Mouse (Mus musculus) embryonic facial prominence, embryonic 14.5 days (tissue): ENCODE results near the gene Mapkbp1. TPM values are rescaled to one million over a fixed set of nuclear protein-coding genes. Genes with fewer than 3 reads are reported as not detected.

Experiments
- ATAC-seq: fragments of 200-750 bp; cut with Nextera tagmentation; 2 replicates; pipeline ENCODE4 v1.8.0; 2017; ENCODE audit warnings: low read depth, moderate number of reproducible peaks, moderate TSS enrichment
- DNase-seq: peaks from one replicate; pipeline ENCODE4 v3.0.0-alpha.2; 2015; ENCODE audit warnings: low spot score
- H3K27ac ChIP-seq: fragments of 300-500 bp; sonication (generic); replicated peaks from 2 replicates; pipeline ENCODE4 v1.5.1; 2014; ENCODE audit warnings: low read depth, mild to moderate bottlenecking, low read length, moderate library complexity
- H3K27me3 ChIP-seq: fragments of 300-500 bp; sonication (generic); replicated peaks from 2 replicates; pipeline ENCODE4 v1.6.1; 2014; ENCODE audit warnings: low read length; ENCODE audit not compliant: control insufficient read depth, insufficient read depth
- H3K36me3 ChIP-seq: fragments of 300-500 bp; sonication (generic); 2 replicates; pipeline ENCODE4 v1.6.1; 2014; ENCODE audit warnings: low read length, mixed read lengths; ENCODE audit not compliant: control insufficient read depth, insufficient read depth
- H3K4me1 ChIP-seq: fragments of 300-500 bp; sonication (generic); 2 replicates; pipeline ENCODE4 v1.6.1; 2014; ENCODE audit warnings: antibody characterized with exemption, low read length; ENCODE audit not compliant: control insufficient read depth, insufficient read depth
- H3K4me2 ChIP-seq: fragments of 300-500 bp; sonication (generic); 2 replicates; pipeline ENCODE4 v1.6.1; 2014; ENCODE audit warnings: low read depth, mild to moderate bottlenecking, low read length, moderate library complexity, mixed read lengths
- H3K4me3 ChIP-seq: fragments of 300-500 bp; sonication (generic); 2 replicates; pipeline ENCODE4 v1.5.1; 2014; ENCODE audit warnings: low read depth, mild to moderate bottlenecking, low read length
- H3K9ac ChIP-seq: fragments of 300-500 bp; sonication (generic); 2 replicates; pipeline ENCODE4 v1.6.1; 2014; ENCODE audit warnings: low read depth, mild to moderate bottlenecking, low read length, moderate library complexity, mixed read lengths
- H3K9me3 ChIP-seq: fragments of 300-500 bp; sonication (generic); 2 replicates; pipeline ENCODE4 v1.6.1; 2016; ENCODE audit warnings: low read length; ENCODE audit not compliant: control insufficient read depth
- WGBS: fragments of 180-500 bp; shearing (Covaris S2); extraction: QIAGEN DNeasy Blood & Tissue Kit; methylation state at CpG from one replicate; pipeline ENCODE4 v1.1.7; 2014; 5-methylcytosine and 5-hydroxymethylcytosine counted together
- polyA plus RNA-seq: library from polyadenylated mRNA; unstranded; fragments of >200 nt; fragmentation: Nextera tagmentation; extraction: Ambion mirVana; gene quantifications from 2 replicates; pipeline ENCODE4 v1.2.1, GENCODE M21; 2014

Mapkbp1 gene
- polyA plus RNA-seq, 1 experiment from 2014 or later = 4.7 TPM

GRCm38 (mm10) chr2:120000882-120001584, 28.5 kb downstream of the Mapkbp1 start:
- ATAC-seq (no peak), DNase-seq (peak; percentile 5)
- H3K4me1 ChIP-seq = peaks cover 20% of the 10 kb centered on the region
- 55% methylated on average over 3 of the region's 3 CpGs for WGBS
- H3K9me3 ChIP-seq = no peaks in the 10 kb centered on the region
- no peak overlapping the region; the same call in 1 of the 2 replicates for H3K27ac ChIP-seq
- no peak overlapping the region for H3K4me2 ChIP-seq
- no peaks in the 10 kb centered on the region for H3K27me3 ChIP-seq
- H3K4me3 ChIP-seq = no peak overlapping the region
- H3K9ac ChIP-seq = no peak overlapping the region
- peaks cover 30% of the 10 kb centered on the region for H3K36me3 ChIP-seq

GRCm38 (mm10) chr2:120001956-120002355, 29.5 kb downstream of the Mapkbp1 start:
- H3K27ac ChIP-seq = no peak overlapping the region
- no peak for ATAC-seq
- no peak for DNase-seq
- peaks cover 11% of the 10 kb centered on the region for H3K4me1 ChIP-seq
- 72% methylated on average over 4 of the region's 4 CpGs for WGBS
- H3K9me3 ChIP-seq = no peaks in the 10 kb centered on the region
- no peak overlapping the region for H3K4me3 ChIP-seq
- H3K36me3 ChIP-seq = peaks cover 30% of the 10 kb centered on the region
- no peak overlapping the region for H3K4me2 ChIP-seq
- H3K27me3 ChIP-seq = no peaks in the 10 kb centered on the region
- no peak overlapping the region for H3K9ac ChIP-seq

DNA sequence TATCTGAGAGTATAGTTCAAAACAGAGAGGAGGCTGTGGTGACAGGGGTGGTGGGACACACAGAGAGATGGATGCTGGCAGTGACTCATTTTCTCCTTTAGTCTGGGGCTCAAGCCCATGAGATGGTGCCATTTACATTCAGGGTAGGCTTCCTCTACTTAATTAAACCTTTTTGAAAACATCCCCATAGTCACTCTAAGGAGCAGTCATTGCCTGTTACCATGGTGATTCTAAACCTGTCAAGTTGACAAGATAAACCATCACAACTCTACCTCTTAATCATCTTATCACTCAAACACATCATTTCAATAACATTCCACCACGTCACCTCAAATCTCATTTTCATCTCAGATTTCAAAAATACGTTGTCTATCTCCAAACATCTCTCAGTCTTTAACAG, 31.5 kb downstream of the Mapkbp1 start:
- H3K27ac ChIP-seq = no peak overlapping the region
- 76% methylated on average over 2 of the region's 2 CpGs for WGBS
- H3K36me3 ChIP-seq = peaks cover 23% of the 10 kb centered on the region
- DNase-seq (no peak), ATAC-seq (no peak)
- H3K9me3 ChIP-seq = no peaks in the 10 kb centered on the region
- no peaks in the 10 kb centered on the region for H3K27me3 ChIP-seq
- peaks cover 5% of the 10 kb centered on the region; the same call in 1 of the 2 replicates for H3K4me1 ChIP-seq
- H3K4me3 ChIP-seq = no peak overlapping the region
- no peak overlapping the region for H3K4me2 ChIP-seq
- no peak overlapping the region for H3K9ac ChIP-seq

GRCm38 (mm10) chr2:120006696-120007095, 34.2 kb downstream of the Mapkbp1 start:
- no peaks in the 10 kb centered on the region for H3K9me3 ChIP-seq
- no peak overlapping the region for H3K9ac ChIP-seq
- 95% methylated on average over 7 of the region's 7 CpGs for WGBS
- H3K4me1 ChIP-seq = no peaks in the 10 kb centered on the region
- H3K27me3 ChIP-seq = no peaks in the 10 kb centered on the region
- H3K27ac ChIP-seq = no peak overlapping the region
- ATAC-seq = no peak
- no peak overlapping the region for H3K4me2 ChIP-seq
- H3K4me3 ChIP-seq = no peak overlapping the region
- DNase-seq = no peak
- H3K36me3 ChIP-seq = 0 out of 2 replicates have a peak, but pooled peaks cover 15% of the 10 kb centered on the region

DNA sequence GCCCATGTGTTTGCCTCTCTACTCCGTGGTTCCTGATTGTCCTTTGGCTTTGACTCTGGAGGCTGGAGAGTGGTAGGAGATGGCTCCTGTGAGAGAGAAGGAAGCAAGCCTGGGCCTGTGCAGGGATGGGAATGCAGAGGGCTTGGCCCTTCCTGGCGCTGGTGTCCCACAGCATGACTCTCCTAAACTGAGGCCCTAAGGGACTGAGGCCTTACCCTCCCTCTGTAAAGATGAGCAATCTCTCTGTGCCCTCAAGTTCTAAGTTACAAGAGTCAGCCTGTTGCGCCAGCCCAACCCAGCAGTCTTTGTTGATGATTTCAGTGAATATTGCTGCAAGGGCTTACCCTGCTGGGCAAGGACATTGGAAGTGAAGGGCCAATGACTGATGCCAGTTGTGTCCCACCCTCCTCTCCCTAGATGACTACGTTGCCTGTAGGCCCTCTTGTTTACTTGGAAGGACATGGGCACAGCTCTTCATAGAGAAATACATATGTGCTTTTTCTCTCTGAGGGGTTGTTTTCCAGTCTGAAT, 35.2 kb downstream of the Mapkbp1 start:
- ATAC-seq (no peak), DNase-seq (no peak)
- peaks cover 16% of the 10 kb centered on the region; the same call in 1 of the 2 replicates for H3K36me3 ChIP-seq
- H3K9me3 ChIP-seq = no peaks in the 10 kb centered on the region
- H3K4me1 ChIP-seq = no peaks in the 10 kb centered on the region
- H3K27me3 ChIP-seq = no peaks in the 10 kb centered on the region
- H3K9ac ChIP-seq = no peak overlapping the region
- H3K4me2 ChIP-seq = no peak overlapping the region
- H3K27ac ChIP-seq = no peak overlapping the region
- WGBS = 67% methylated on average over 4 of the region's 4 CpGs
- H3K4me3 ChIP-seq = no peak overlapping the region

- Histone ChIP-seq H3K27ac (no peak overlapping the region), H3K4me3 (no peak overlapping the region), H3K4me1 (no peaks in the 10 kb centered on the region), H3K4me2 (no peak overlapping the region), H3K27me3 (no peaks in the 10 kb centered on the region), H3K9me3 (no peaks in the 10 kb centered on the region), H3K9ac (no peak overlapping the region), H3K36me3 (peaks cover 23% of the 10 kb centered on the region)
- ATAC-seq (no peak), DNase-seq (peak; percentile 21)
- 45% methylated on average over 4 of the region's 4 CpGs for WGBS
Observed at GRCm38 (mm10) chr2:120008672-120009071, 36.2 kb downstream of the Mapkbp1 start.

DNA sequence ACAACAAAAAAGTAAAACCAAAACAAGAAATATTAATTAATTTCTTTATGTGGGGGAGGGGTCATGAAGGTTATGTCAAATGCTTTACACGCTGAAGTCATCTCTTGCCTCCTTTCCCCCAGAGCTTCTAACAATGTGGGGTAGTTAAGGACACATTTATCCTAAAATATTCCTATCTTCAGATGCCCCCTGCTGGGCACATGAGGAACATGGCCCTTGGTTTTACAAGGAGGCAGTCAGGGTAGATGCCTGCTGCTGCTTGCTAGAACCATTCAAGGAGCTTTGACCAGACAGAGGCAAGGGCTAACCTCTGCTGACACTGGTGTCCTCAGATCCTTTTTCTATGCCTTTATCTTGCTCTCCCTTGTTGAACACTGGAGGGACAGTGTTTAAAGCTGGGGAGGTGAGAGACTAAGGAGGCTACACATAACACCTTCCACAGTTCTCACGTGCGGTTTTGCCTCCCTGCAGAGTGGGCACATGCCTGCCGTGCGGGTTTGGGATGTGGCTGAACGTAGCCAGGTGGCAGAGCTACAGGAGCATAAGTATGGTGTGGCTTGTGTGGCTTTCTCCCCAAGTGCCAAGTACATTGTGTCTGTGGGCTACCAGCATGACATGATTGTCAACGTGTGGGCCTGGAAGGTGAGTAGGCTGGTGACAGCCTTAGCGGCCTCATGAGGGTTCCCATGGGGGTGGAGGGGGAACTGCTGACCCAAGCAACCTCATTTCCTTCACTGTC, 39.1 kb downstream of the Mapkbp1 start:
- no peaks in the 10 kb centered on the region for H3K9me3 ChIP-seq
- 77% methylated on average over 8 of the region's 8 CpGs for WGBS
- DNase-seq = peak; percentile 83

DNA sequence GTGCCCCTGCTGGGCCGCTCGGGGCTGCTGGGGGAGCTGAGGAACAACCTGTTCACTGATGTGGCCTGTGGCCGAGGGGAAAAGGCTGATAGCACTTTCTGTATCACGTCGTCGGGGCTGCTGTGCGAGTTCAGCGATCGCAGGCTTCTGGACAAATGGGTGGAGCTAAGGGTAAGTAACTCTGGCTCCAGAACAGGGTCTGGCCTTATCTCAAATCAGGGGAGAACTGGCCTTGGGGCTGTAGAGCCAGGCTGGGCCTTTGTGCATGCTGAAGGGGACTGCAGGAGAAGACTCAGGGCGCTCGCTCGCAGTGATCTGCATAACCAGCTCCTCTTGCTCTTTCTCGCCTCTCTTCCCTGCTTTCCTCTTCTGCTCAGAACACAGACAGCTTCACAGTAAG, 40.4 kb downstream of the Mapkbp1 start:
- Histone ChIP-seq H3K4me1 (no peaks in the 10 kb centered on the region), H3K27me3 (no peaks in the 10 kb centered on the region), H3K36me3 (peaks cover 46% of the 10 kb centered on the region), H3K9ac (no peak overlapping the region), H3K4me3 (no peak overlapping the region), H3K4me2 (no peak overlapping the region), H3K9me3 (no peaks in the 10 kb centered on the region), H3K27ac (no peak overlapping the region)
- 82% methylated on average over 13 of the region's 13 CpGs for WGBS
- no peak for ATAC-seq
- no peak for DNase-seq

More for the DNA sequence above, 39.1 kb downstream of the Mapkbp1 start:
- no peaks in the 10 kb centered on the region for H3K27me3 ChIP-seq
- peaks cover 33% of the 10 kb centered on the region for H3K36me3 ChIP-seq
- 0 out of 2 replicates have a peak, but pooled peaks have one; percentile 22 for ATAC-seq
- H3K4me2 ChIP-seq = no peak overlapping the region
- no peak overlapping the region for H3K4me3 ChIP-seq
- H3K27ac ChIP-seq = no peak overlapping the region
- H3K4me1 ChIP-seq = no peaks in the 10 kb centered on the region
- no peak overlapping the region for H3K9ac ChIP-seq
